Mouse (Mus musculus) lung, postnatal 14 days (tissue): ENCODE data around the gene Pecam1.
A peak's percentile ranks its signal among the peaks of the same experiment; 100 is the strongest.
"Not testable (repeated sequence)": the region's sequence is repeated elsewhere in the genome, so short reads cannot be mapped to it uniquely, and the experiment has no call there.

Experiments
- DNase-seq: peaks from one replicate; pipeline ENCODE4 v3.0.0; 2021

Gene Pecam1

GRCm38 (mm10) chr11:106770195-106770974 lies 20.0 kb upstream of the Pecam1 start:
- no peak for DNase-seq

GRCm38 (mm10) chr11:106767516-106767915 lies 17.1 kb upstream of the Pecam1 start:
- DNase-seq = no peak

- DNase-seq = no peak
Measured at GRCm38 (mm10) chr11:106766611-106767162, 16.3 kb upstream of the Pecam1 start.

- no peak for DNase-seq
Measured at GRCm38 (mm10) chr11:106762800-106763185, 12.4 kb upstream of the Pecam1 start.

- DNase-seq = peak; percentile 23
Measured at GRCm38 (mm10) chr11:106762139-106762799, 11.8 kb upstream of the Pecam1 start.

- no peak for DNase-seq
Measured at GRCm38 (mm10) chr11:106760511-106760910, 10.1 kb upstream of the Pecam1 start.

GRCm38 (mm10) chr11:106759028-106759427 lies 8.6 kb upstream of the Pecam1 start:
- no peak for DNase-seq

GRCm38 (mm10) chr11:106755583-106755982 lies 5.2 kb upstream of the Pecam1 start:
- no peak for DNase-seq

GRCm38 (mm10) chr11:106753314-106753713 lies 2.9 kb upstream of the Pecam1 start:
- DNase-seq = no peak

GRCm38 (mm10) chr11:106752103-106752502 lies 1.7 kb upstream of the Pecam1 start:
- DNase-seq = no peak

GRCm38 (mm10) chr11:106751039-106752018 lies 901 bp upstream of the Pecam1 start, which contains the start of gene Milr1:
Gene Milr1, plus strand, starts transcription at chr11:106751226.
- no peak for DNase-seq

- DNase-seq = not testable (repeated sequence)
Measured at GRCm38 (mm10) chr11:106749557-106750120, 789 bp downstream of the Pecam1 start.

GRCm38 (mm10) chr11:106744949-106745348 lies 5.5 kb downstream of the Pecam1 start:
- DNase-seq = no peak

- DNase-seq = no peak
Measured at GRCm38 (mm10) chr11:106742388-106742841, 8.0 kb downstream of the Pecam1 start.

- DNase-seq = no peak
Measured at GRCm38 (mm10) chr11:106741826-106742225, 8.6 kb downstream of the Pecam1 start.

GRCm38 (mm10) chr11:106741232-106741631 lies 9.2 kb downstream of the Pecam1 start:
- peak; percentile 23 for DNase-seq

GRCm38 (mm10) chr11:106740724-106741123 lies 9.7 kb downstream of the Pecam1 start:
- not testable (repeated sequence) for DNase-seq

- DNase-seq = no peak
Measured at GRCm38 (mm10) chr11:106739116-106739515, 11.3 kb downstream of the Pecam1 start.

GRCm38 (mm10) chr11:106737178-106737621 lies 13.2 kb downstream of the Pecam1 start:
- DNase-seq = peak; percentile 33

GRCm38 (mm10) chr11:106736614-106737013 lies 13.8 kb downstream of the Pecam1 start:
- DNase-seq = no peak

GRCm38 (mm10) chr11:106730714-106731113 lies 19.7 kb downstream of the Pecam1 start:
- DNase-seq = no peak

GRCm38 (mm10) chr11:106729656-106730055 lies 20.8 kb downstream of the Pecam1 start:
- DNase-seq = no peak
